Mouse (Mus musculus) urinary bladder, adult 18-20 months (tissue): ENCODE measurements around the gene Nr6a1.

Experiments used
- DNase-seq, 2 experiments: peaks; one replicate each; pipeline ENCODE4 v3.0.0; 2022; ENCODE audit warnings: low spot score in 2 of 2, mixed read lengths in 2 of 2

The Nr6a1 gene

DNA sequence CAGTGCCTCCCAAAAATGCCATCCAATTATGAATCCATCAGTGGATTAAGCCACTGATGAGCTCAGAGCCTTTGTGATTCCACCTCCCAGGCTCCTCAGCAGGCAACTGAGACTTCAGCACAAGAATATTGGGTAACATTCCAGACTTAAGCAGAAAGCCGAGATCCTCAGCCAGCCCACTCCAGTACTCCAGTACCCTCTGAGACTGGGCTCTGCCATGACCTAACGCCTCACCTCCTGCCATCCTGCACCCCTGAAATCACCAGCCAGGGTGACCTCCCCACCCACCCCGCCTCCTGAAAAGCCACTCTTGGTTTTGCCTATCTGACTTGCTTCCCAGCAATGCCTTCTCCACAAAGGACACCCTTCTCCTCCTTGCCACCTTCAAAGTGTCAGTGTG is 9.9 kb upstream of the Nr6a1 start:
- DNase-seq, result no peak

DNA sequence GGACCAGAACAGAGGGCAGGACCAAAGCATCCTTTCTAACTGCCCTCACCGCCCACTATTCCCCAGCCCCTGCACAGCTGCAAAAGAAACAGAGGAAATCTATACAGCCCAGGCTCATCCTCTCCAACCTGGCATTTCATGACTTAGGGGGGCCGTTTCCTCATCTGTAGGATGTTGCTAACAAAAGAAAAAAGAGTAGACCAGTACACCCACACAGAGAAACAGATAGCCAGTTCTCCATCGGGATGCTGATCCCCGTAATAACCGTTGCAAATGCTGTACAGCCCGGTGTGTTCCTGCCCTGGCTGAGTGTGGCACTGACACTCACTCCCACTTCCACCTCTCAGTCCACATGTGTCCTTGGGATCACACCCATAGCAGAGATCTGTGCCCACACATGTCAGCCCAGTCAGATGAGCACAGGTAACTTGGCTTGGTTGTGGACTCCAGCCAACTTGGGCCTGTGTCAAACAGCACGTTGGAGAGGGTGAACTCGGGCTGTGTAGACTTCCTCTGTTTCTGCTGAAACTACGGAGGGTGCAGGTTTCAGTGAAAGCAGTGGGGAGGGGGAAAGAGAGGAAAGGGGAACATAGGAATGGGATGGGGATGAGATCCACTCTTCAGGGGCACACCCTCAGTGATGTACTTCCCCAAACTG is 9.4 kb upstream of the Nr6a1 start:
- DNase-seq, result peak in 1 of 2 experiments; percentile 44

DNA sequence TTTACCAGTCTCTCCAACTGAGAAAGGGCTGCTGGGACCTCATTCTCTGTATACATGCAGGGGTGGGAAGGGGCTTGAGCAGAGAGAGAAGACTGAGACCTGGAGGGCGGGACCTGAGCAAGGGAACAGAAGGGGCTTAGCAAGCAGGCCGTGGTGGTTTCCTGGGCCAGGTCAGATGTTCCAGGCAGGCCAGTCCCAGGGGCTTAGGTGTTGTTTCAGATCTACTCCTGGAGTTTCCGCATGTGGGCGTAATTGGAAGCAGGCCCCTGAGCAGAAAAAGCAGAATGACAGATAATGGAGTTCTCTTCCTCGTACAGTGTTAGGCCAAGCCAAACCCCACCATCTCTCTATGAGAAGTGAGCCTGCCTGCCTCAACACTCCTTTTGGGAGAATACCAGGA is 7.4 kb upstream of the Nr6a1 start:
- DNase-seq, result no peak

DNA sequence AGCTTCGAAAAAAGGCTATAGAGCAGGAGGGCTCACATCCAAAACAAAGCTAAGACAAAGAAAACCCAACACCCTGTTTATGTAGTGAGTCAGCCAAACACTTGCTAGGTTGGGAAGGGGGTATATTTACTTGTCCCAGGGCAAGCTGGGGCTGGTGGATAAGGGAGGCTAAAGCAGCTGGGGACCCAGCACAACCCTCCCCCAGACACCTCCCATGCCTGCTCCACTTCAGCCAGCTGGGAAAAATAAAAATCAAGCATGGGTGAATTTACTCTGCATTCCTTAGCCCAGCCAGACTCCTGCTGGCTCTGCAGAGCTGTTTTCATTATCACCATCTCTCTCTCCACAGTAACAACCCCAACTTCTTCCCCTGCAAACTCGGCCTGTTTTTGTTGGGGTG is 6.4 kb upstream of the Nr6a1 start:
- DNase-seq, result peak in 1 of 2 experiments; percentile 57

DNA sequence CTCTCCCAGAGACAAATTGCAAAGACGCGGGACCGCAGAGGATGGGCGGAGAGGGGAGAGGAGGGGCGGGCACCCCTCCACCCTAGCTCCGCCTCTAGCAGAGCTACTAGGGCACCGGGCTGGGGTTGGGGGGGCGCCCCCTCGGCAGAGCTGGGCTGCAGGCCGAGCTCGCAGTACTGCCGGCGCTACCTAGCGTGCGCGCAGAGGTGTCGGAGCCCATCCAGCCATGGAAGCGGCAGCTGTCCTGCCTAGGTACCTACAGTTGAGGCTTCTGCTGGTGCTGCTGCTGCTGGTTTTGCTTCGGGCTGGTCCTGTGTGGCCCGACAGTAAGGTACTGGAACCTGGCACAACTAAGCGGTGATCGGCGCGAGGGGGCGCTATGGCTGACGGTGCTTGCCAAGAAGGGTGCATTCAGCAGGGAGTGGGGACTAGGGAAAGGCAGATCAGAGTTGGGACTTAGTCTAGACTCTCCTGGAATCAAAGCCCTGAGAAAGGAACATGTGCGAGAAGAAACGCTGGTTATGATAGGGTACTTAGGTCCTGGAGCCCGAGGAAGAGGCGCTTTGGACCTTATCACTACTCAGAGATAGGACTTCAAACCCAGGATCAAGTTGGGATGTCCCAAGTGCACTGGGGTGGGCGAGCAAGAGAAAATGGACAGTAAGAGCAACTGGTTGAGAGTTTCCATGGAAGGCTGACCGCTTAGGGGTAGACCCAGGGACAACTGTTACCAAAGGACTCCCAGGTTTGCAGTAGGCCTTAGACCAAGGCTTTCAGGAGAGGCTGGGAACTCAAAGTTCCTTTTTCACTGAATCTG is 4.6 kb upstream of the Nr6a1 start, which contains the start of gene Olfml2a:
Olfml2a (plus strand) TSS at position 128 of the 817 bp plus-strand sequence.
- peak; percentile 73 to 84 for DNase-seq

DNA sequence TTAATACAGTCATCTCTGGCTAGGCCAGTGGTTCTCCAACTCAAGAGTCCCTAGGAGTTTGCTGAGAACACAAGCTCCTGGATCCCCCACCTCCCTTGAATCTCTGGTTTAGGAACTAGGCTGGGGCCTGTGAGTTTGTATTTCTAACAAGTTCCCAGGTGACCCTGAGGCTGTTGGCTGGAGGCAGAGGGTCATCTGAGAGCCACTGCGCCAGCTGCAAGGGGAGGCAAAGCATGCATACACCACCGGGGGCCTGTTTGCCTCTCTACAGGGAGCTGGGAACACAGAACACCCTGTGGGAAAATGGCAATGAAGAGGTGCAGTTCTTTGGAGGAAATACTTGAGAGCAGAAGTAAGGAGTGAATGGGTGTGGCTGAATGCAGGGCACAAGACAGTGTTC is 2.8 kb upstream of the Nr6a1 start:
- DNase-seq, result no peak

DNA sequence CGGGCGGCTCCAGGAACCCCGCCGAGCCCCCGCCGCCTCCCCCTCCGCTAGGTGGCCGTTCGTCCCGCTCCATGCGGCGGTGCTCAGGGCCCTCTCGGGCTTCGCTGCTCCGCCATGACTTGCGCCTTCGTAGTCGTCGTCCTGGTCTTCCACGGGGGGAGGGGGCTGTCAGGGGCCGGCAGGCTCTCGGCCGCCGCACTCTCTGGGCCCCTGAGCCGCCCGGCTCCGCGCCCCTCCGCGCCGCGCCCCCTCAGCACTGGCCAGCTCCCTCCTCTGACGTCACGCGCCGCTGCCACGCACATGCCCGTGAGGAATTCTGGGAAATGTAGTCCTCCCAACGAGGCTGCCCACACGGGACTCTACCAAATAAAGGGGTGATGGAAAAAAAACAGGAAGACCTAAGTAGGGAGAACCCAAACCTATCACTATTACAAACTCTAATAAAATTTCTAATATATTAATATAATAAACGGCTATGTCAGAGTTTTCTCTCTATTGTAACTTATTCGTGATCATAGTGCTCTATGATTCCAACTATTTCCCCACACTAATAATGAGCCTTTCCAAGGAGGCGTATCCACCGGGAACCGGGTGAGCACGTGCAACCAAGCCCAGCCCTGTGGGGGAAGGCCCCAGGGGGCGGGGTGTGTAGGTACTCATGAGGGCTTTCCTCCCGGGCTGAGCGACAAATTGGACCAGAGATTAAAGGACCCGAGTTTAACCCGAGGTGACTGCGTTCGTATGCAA is 1.2 kb downstream of the Nr6a1 start:
- DNase-seq, result peak; percentile 82 to 88

DNA sequence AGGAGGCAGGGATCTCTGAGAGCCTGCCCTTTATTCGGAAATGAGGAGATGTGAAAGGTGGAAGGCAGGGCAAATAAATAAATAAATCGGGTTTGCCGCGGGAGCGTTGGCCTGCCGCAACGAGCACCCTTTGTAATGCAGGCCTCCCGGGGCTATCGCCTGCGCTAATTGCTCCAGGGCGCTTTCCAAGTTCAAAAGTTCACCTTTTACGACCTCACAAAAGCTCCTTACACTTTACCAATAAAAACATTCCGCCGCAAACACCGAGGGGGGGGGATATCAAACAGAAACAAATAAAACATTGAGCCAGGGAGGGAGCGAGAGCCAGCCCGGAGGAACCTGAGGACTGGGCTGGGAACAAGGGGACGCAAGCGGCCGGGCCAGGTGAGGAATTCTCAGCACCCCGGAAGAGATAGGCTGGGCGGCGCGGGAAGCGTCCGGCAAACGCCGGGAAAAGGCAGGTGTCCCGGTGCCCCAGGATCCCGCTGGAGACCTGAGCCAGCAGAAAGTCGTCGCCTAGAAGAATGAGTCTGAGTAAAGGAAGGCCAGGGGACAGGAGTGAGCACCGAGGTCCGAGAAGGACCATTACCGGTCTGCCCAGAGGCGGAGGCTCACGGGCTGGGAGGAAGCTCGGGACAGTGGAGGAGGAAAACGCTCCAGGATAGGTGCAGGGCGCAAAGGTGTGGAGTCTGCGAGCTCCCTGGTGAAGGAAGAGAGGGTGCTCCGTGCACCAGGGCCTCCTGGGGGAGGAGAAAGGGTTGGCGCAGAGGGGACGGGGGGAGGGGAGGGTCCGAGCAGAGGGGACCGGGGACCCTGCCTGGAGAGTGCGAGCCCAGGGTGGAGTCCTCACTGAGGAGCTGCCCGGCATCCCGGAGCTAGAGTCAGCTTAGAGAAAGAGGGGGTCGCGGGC is 2.1 kb downstream of the Nr6a1 start:
- peak; percentile 35 to 60 for DNase-seq

DNA sequence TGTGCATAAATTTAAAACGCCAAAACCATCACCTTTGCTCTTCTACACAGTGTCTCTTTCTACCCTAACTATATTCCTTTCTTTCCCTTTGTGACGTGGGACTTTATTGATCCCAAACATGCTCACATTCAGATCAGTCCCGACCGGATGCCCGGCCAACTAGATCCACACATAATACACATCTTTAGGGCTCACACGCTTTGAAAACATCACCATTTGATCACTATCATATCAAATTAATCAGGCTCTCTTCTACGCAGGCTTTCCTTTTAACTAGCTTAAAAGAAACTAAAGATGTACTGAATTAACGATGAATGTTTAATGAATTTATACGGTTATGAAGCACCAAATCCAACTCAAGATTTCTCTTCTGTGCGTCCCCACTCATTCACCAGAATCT is 2.9 kb downstream of the Nr6a1 start:
- no peak for DNase-seq

DNA sequence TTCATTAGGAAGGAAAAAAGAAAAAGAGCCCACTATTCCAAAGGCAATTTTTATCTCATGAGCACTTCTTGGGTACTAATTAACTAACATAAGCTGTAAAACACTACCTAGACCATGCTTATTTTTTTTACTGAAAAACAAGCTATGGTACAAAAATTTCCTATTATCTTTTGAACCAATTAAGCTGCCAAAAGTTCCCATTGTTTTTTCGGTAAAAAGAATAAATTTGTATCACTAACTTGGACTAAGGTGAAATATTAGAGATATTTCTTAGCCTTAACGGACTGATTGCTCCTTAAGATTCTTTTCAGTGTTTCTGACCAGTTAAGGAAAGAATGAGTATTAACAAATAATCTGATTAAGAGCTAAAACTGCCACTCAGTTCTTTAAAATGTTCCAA is 3.6 kb downstream of the Nr6a1 start:
- DNase-seq, result no peak

DNA sequence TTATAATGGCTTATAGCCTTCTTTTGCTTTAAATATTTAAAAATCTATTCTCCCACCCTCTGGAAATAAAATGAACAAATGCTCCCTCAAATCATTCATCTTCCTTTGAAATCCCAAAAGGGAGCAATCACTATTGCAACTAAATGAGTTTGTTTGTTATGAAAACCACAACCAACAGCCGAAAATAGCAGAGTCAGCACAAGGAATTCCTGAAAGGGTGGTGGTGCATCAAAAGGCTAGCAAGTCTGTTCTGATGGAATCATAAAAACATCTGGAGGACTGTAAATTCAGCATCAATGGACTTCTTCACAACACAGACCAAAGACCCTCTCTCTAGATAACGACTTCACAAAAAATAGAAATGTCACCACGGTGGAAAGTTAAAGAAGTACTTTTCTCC is 4.0 kb downstream of the Nr6a1 start:
- DNase-seq, result no peak

DNA sequence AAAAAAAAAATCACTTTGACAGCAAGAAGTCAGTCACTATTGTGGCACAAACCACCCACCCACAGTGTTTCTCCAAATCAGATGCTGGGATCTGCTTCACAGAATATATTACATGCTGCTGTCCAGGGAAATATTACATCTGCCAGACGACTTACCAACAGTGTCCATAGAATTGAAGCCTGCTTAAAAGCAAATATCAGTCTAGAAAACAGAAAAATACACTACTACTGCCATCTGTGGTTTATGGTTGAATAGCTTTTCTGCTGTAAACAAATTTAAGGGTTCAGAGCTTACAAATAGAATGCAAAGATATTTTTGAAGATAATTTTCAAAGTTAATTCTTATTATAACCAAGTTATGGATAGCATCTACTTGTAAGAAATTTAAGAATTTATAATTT is 6.1 kb downstream of the Nr6a1 start:
- DNase-seq, result no peak

DNA sequence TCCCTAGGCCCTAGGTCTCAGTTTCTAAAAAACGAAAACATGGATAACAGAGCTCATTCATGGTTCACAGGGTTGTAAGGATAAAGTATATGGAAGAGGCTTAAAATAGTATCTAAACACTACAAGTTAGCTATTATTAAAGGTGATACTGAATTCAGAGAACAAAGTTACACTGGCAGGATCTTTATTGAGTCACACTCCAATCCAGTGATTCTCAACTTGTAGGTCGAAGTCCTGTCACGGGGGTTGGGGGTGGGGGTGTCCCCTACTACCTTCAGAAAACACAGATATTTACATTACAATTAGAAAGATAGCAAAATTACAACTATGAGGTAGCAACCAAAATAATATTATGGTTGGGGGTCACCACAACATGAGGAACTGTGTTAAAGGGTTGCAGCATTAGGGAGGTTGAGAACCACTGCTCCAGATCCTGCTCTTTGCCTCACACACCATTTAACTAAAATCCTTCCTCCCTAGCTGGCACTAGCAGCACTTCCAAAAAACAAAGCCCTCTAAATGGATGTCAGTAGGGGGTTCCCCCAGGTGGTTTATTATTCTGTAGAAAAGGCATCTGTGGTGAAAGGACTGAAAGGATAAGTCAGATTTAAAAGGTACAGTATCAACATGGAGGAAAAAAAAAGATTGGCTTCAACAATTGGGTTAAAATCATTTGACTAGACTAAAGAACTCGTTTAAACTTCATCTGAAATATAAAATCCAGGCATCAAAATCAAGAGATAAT is 10.4 kb downstream of the Nr6a1 start:
- DNase-seq, result no peak

DNA sequence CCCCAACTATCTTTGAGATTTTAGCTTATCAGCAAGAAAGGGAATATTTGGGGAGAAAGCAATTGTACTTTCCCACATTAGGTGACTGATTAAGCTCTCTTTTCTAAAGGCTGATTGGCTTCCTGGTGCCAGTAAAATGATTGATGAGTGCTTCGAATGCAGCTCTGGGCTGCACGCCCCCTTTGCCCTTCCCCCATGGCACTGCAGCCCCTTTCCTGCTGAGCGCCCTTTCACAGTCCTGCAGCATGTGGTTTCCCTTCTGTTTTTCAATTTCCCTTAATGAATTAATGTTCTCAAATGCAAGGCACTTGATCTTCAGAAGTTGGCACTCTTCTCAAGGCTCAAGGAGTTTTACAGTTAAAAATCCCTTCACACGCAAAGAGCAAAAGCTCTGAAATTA is 12.5 kb downstream of the Nr6a1 start:
- no peak for DNase-seq

DNA sequence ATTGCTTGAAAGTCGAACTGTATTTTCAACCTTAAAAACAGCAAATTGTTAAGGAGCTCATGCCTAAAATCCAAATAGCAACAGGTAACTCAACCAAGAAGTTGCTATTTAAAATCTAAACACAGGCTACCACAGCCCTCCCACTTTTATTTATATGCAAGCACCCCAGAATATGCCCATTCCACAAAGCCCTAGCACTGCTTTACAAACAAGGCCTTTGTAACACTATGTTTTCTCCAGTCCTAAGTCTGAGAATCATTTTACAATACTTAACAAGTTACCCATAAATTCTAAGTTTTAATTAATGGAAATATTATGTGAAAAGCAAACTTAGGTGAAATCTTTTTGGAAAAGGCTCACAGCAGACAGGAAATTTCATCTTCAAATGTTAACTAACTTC is 13.0 kb downstream of the Nr6a1 start:
- DNase-seq, result no peak

DNA sequence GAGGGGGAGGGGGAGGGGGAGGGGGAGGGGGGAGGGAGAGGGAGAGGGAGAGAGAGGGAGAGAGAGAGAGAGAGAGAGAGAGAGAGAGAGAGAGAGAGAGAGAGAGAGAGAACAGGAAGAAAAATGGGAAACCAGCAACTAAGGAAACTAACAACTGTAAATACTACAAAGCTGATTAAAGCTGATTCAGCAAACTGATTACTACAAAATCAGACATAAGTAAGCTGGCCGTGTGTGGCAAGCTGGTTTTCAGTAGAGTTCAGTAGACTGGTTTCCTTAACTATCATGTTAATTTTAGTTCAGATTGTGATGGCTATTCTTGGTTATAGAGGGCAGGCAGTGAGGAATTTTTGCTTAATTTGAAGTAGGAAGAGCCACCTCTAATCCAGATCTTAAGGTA is 18.9 kb downstream of the Nr6a1 start:
- no peak for DNase-seq

DNA sequence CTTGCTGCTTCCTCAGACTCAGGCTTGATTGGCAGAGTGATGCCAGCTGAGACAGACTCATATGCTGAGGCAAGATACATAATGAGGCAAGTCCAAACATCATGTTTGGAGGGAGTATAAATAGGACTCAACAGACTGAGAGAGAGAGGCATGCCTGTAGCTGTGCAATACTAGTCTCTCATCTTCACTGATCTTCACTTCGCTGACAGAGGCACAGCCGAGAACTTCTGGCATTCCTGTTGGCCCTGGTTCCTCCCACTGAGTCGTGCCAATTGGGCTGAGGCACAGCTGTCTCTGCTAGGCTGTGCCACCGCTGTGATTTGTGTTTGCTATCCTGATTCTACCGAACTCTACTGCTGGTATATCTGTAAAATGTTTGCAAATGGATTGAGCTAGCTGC is 21.4 kb downstream of the Nr6a1 start:
- DNase-seq, result no peak

DNA sequence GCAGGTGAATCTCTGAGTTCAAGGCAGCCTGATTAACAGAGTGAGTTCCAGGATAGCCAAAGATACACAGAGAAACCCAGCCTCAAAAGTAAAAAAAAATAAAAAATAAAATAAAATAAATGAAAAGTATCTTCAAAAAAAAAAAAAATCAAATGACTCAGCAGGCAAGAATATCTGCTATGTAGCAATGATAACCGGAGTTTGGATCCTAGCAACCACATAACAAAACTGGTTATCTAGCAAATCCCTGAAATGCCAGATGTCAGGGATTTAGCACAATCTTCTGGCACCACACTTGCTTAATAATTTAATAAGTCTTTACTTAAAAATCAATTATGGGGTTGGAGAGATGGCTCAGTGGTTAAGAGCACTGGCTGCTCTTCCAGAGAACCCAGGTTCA is 23.2 kb downstream of the Nr6a1 start:
- DNase-seq, result no peak

DNA sequence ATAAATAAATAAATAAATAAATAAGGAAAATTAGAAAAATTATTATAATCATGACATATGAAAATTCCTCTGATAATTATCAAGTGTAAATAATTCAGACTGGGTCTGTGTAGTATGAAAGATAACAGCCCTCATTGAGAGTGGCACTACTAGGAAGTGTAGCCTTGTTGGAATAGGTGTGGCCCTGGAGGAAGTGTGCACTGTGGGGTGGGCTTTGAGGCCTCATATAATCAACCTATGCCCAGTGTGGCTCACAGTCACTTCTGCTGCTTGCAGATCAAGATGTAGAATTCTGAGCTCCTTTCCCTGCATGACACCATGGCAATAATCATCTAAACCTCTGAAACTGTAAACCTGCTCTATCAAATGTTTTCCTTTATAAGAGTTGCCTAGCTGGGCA is 24.6 kb downstream of the Nr6a1 start:
- no peak for DNase-seq

DNA sequence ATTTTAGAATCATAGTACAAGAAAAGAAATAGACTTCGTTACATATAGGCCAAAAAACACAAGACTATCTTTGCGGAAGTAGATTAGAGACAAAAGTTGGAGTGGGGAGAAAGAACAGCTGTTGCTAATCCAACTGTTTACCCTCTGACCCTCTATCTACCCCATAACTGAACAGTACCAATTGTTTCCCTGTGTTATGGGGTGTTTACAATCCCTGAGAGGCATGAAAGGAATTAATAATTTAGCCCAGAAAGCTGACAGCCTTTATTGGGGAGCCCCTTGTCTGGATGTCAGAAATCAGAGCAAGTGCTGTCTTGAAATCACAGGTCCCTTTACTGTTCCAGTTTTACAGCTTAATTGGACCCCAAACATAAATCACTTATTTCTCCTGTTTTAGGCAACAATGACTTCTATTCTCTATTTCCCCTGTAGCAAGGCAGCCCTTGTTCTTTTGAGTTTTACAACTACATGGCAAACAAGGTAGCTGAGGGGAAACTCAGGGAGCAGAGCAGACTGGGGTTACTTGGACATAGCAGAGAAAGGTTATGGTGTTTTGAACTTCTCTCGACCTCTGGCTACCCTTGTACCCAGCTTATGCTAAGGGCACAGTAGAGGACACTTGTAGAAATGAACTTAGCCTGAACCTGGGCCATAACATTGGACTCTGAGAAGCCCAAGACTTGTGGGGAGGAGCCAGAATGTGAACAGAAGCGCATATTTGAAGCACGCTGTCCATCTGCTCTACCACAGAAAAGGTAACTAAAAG is 46.4 kb downstream of the Nr6a1 start:
- no peak for DNase-seq
